Mouse (Mus musculus) embryo, embryonic 9.5 days (tissue): Measurements from ENCODE around the gene Bola2.
"Not testable (repeated sequence)": the region's sequence is repeated elsewhere in the genome, so short reads cannot be mapped to it uniquely, and the experiment has no call there.

Experiments
- DNase-seq: peaks from one replicate; pipeline ENCODE4 v3.0.0-alpha.2; 2017; ENCODE audit errors: extremely low spot score

Bola2 gene

DNA sequence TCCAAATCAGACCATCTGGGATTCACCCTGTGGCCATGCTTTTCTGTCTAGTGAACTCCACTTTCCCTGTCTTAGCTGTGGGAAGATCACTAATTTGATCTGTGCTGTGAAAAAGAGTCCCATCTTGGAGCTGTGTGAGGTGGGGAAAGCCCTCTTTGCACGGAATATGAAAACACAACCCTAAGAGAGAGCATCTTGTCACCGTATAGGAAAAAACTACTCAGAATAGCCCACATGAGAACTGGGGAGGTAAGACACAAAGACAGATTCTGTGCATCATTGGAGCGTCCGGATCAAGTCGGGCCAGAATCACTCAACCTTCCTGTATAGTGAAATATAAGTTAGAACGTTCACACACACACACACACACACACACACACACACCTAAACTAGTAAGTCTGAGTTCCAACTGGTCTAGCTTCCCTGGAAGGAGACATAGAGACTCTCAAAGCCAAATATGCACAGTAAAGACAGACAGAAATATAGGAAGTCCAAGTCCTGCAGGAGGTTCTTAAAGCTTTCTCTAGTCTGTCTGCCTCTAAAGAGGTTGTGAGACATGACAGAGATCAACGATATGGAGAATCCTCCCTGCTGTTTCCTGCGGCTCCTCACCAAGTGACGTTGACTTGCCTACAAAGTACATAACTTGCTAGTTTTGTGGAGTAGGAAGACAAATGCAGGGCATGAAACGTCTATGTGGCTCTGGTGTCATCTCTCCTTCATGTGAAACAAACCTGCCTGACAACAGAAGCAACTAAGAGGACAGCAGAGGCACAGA is 13.2 kb downstream of the Bola2 start:
- no peak for DNase-seq

DNA sequence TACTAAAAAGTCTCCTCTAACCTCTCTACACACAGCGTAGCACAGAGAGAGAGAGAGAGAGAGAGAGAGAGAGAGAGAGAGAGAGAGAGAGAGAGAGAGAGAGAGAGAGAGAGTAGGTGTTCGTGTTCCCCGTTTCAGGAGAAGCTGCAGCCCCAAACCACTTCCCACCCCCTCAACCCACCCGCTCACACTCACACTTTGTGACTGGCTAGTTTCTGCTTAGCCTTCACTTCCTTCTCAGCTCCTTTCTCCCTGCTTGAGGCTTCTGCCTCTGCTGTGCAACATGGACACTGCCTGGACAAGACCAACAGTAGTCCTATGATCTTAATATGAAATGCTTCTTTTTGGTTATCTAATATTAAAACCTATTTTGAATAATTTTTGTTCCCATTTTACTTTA is 15.1 kb downstream of the Bola2 start:
- no peak for DNase-seq

DNA sequence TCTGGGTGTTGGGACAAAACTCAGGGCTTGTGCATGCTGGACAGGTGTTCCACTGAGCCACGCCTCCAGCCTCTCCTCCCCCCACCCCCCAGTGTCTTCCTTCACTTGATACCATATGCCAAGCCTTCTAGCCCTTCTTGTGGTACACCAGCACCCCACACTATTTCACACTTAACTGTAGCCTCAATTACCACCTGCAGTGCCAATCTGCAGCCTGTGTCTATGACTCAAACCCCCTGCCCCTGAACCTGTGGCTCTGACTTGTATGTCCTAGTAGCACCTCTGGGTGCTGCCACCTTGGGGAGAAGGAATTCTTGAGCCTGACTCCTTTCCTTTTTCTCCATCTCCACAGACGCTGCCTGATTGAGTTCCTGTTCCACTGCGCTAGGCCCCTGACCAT is 16.7 kb downstream of the Bola2 start:
- DNase-seq: no peak

DNA sequence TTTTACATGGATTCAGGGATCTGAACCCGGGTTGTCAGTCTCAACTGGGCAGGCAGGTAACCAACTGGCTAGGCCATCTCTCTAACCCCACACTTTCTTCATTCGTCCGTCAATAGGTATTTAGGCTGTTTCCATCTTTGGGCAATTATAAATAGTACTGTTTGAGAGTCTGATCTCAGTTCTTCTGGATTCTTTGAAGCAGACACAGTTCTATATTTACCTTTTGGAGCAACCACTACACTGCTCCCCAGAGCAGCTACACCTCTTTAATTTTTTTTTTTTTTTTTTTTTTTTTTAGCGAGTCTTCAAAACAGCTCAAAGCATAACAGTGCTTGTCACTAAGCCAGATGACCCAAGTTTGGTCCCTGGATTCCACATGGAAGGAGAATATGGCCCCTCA is 20.5 kb downstream of the Bola2 start:
- no peak for DNase-seq

DNA sequence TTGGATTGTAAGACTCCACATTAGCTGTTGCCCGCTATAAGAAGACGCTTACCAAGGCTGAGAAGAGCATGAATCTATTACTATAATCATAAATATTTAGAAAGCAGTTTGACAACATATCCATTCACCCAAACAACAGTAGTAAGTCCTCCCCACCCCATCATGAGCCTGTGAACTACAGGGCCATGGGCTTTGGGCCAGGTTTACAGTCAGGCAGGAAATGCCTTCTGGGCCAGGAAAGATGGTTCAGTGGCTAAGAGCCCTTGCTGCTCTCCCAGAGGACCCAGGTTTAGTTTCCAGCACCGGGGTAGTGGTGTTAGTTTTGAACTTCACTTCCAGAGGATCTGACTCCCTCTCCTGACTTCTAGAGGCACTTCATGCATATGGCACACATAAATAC is 22.4 kb downstream of the Bola2 start:
- no peak for DNase-seq

DNA sequence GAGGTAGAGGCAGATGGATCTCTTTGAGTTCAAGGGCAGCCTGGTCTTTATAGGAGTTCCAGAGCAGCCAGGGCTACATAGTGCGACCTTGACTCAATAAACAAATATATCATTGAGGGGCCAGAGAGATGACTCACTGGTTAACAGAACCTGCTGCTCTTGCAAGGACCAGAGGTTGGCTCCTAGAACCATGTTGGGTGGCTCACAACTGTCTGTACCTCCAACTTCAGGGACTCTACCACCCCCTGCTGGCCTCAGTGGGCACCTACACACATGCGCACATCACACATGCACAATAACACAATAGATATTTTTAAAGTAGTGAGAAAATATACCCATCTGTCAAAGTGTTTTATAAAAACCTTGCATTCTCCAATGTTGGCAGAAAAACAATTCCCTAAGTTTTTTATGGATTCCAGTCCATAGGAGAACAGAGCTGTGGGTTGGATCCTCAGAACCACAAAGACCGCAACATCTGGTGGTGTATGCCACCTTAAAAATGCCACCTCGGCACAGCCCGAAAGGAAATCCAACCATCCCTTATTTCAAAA is 23.7 kb downstream of the Bola2 start:
- no peak for DNase-seq

DNA sequence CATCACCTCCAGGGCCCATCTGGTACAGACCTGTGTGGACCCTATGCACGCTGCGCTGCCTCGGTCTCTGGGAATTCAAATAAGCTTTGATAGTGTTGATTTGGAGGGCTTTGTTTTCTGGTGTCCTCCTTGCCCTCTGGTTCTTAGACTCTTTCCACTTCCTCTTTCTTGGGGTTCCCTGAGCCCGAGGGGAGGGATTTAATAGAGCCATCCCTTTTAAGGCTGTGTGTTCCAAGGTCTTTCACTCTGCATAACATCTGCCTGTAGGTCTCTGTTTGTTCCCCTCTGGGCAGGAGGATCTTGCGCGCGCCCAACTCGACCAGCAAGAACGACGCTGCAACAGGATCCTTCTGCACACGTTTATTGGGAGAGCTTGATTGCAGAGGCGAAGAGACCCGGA is 26.4 kb downstream of the Bola2 start:
- DNase-seq: no peak

DNA sequence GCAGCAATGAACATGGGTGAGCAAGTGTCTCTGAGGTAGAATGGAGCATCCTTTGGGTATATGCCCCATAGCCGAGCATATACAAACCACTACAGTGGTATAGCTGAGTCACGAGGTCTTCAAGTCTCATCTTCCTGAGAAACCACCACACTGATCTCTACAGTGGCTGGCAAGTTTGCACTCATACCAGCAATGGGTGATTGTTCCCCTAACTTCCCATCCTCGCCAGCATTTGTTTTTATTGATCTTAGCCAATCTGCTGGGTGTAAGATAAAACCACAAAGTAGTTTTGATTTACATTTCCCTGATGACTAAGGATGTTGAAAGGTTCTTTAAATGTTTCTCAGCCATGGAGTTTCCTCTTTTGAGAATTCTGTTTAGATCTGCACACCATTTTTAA is 29.9 kb downstream of the Bola2 start:
- no peak for DNase-seq

DNA sequence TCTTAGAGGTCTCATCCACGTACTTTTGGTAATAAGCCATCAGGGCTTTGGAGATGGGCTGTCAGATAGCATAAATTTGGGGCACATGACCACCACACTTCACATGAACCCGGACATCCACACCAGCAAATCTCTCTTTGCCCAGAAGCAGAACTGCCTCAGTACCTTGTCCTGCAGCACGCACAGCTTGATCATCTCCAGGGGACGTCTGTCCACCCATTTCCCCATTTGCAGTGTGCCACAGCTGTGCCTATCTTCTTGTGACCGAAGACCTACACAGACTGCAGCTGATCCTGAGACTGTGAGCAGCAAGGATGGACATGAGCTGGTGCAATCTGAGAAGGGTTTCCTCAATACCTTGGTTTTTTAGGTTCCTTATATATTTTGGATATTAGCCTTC is 30.5 kb downstream of the Bola2 start:
- no peak for DNase-seq

DNA sequence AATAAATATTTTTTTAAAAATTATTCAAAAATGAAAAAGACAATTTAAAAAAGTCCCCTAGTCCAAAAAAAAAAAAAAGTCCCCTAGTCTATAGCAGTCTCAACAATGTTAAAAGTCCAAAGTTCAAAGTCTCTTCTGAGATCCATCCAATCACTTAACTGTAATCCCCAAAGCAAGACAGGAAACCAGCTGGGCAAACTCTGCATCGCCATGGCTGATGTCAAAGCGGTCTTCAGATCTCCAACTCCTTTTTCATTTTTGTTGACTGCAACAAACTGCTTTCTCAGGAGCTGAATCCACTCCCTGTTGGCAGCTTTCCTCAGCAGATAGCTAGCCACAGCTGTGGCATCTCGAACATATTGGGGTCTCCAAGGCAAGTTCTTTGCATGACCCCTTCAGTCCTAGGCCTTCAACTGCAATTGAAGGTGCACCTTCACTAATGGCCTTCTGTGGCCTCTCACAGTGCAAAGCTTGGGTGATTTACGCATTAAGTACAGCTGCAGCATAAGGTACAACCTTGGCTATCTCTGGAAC is 35.1 kb downstream of the Bola2 start:
- DNase-seq: not testable (repeated sequence)

DNA sequence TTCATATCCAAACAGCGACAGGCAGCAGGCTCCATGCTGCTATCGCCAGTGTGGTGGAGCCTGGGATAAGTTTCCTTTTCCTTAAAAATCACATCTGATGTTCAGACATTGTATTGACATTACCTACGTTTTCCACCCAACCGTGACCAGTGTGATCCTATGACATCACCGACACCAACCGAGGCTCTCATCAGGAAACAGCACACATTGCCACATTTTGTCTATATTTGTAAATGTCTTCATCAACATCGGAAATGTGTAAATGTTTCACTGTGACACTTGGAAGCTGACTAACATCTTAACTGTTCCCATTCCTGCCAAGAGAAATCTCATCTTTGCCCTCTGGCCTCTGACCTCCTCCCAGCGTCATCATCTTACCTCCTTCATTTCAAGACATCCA is 40.9 kb downstream of the Bola2 start:
- DNase-seq: no peak

DNA sequence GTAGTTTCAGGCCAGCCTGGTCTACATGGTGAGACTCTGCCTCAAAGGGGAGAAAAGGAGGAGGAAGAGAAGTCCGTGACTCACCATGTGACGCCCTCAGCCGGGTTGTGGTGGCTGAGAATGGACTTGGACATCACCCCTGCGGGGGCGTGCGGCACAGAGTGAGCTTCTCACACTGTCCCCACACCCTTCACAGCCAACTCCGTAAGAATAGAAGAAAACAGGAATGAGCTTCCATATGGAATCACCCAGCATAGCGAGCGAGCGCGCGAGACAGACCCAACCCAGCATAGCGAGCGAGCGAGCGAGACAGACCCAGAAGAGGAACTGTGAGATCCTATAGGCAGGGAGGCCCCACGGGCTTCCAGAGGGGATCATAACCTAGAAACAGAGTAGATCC is 44.4 kb downstream of the Bola2 start:
- DNase-seq: no peak

DNA sequence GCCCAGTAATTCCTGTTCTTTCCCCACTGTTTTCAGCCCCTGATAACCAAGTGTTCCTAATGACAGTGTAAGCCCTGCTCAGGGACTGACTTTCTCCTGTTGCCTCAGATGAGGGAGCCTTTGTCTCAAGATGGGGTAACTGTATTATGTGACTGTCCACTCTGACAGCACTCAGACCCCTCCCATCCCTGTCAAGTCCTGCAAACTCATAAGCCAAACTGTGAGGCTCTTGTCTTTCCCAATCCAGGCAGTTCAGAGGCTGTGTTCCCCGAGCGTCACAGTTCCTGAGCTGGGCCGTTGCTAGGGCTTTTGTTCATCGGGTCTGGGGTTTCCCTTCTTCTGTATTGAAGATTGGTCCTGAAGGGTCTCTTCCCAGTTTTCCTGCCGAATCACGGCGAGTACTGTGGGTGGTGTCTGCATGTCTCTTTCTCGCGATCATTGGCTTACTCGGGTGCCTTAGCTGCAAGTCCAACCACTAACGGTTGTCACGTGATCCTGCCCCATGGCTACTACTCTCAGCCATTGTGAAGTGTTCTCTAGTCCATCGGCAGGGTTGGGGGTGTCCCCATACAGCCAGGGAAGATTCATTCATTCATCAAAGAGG is 45.0 kb downstream of the Bola2 start:
- no peak for DNase-seq

DNA sequence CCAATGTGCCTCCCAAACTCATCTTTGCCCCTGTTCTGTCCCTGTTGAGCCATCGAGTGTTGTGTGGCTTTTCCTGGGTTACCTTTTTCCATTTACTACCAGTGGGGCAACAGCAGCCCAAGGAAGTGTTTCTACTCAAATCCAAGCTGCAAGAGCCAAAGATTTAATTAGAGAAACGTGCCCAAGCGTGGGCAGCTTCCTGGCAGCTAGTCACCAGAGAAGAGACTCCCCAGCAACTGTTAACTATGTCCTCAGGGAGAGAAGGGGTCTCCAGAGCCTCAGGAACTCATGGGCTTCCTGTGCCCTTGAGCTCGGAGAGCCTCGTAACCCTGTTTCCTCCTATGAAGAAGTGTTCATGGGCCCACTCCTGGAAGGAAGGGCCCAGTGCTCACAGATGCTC is 45.8 kb downstream of the Bola2 start:
- DNase-seq: no peak

DNA sequence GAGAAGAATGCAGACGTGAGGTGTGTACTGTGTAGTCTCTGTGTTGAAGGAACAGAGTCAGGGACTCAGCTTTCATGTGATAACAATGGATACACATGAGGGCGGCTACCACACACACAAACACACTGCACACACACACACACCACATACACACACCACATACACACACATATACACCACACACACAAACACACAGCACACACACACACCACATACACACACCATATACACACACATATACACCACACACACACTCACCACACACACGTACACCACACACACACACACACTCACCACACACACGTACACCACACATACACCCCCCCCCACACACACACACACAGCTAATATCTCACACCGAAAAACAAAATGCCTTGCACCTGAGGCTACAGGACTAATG is 46.3 kb downstream of the Bola2 start:
- DNase-seq: no peak

DNA sequence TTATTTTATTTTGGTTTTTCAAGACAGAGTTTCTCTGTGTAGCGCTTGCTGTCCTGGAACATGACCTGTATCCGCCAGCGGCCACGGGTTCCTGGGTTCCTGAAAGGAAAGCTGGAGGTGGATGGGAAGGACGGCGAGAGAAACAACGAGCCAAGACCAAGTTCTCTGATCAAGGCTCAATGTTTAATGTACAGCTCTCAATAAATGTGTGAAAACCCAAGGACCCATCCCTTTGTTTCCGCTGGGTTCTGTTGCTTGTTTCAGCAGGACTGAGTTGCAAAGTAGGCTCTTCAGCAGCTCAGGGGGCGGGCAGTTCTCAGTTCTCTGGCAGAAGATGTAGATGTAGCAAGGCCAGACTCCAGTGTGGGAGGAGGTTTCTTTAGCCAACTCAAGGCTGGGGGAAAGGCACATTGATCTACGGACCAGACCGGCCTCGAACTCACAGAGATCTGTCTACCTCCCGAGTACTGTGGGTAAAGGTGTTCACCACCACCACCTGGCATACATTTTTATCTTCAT is 46.8 kb downstream of the Bola2 start:
- no peak for DNase-seq

DNA sequence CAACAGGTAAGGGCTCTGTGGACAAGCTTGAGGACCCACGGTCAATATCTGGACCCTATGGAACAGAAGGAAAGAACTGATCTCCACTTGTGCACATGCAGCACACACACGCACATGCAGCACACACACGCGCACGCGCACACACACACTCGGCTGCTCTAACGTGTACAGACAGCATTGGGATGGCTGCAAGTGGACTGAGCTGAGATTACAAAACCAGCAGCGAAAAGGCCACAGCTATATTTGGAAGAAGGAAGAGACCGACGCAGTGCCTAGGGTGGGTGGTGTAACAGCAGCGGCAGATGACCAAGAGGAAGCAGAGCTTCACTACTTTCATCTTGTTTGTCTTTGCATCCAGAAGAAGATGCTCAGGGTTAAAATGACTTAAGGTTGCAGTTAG is 50.9 kb downstream of the Bola2 start:
- no peak for DNase-seq

DNA sequence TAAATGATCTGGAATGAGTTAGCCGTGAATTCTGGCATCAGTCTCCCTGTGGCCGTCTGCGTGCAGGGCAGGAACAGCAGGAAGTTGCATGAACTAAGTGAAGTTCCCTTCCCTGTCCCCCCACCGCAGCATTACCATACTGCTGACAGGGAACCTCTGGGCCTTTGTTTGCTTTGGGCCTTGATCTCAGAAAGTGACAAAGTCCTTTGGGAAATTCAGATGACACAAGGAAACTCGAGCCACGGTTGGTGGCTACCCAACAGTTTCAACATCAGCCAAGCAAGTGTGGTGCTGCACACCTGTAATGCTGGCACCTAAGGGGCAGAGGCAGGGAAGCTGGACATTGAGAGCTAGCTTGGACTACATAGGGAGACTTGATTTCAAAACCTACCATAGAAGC is 51.6 kb downstream of the Bola2 start:
- no peak for DNase-seq

DNA sequence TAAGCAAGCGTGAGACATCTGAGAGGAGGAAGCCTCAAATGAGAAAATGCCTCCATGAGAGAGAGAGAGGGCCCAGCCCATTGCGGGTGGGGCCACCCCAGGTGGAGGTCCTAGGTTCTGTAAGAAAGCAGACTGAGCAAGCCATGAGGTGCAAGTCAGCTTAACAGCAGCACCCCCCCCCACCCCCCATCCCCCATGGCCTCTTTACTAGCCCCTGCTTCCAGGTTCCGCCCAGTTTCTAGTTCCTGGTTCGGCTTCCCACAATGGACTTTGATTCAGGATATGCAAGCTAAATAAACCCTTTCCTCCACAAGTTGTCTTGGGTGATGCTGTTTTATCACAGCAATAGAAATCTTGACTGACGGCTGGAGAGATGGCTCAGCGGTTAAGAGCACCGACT is 53.6 kb downstream of the Bola2 start:
- no peak for DNase-seq
